Mouse (Mus musculus) hindbrain, embryonic 14.5 days (tissue): Measurements from ENCODE around the gene Atg101. TPM values are rescaled to one million over a fixed set of nuclear protein-coding genes. Genes with fewer than 3 reads are reported as not detected.

Source experiments
- ATAC-seq: fragments of 200-750 bp; cut with Nextera tagmentation; 2 replicates; pipeline ENCODE4 v1.8.0; 2017; ENCODE audit warnings: moderate number of reproducible peaks, mild to moderate bottlenecking, moderate TSS enrichment, moderate library complexity; ENCODE audit not compliant: low FRiP score
- DNase-seq: peaks from one replicate; pipeline ENCODE4 v3.0.0-alpha.2; 2015; ENCODE audit warnings: low spot score
- H3K27ac ChIP-seq: fragments of 300-500 bp; sonication (generic); 2 replicates; pipeline ENCODE4 v1.5.1; 2014; ENCODE audit warnings: mild to moderate bottlenecking, moderate library complexity
- H3K27me3 ChIP-seq: fragments of 300-500 bp; sonication (generic); 2 replicates; pipeline ENCODE4 v1.6.1; 2014; ENCODE audit warnings: mild to moderate bottlenecking, low read length, mixed read lengths; ENCODE audit not compliant: control insufficient read depth, insufficient read depth
- H3K36me3 ChIP-seq: fragments of 300-500 bp; sonication (generic); replicated peaks from 2 replicates; pipeline ENCODE4 v1.6.1; 2014; ENCODE audit not compliant: control insufficient read depth, insufficient read depth
- H3K4me1 ChIP-seq: fragments of 300-500 bp; sonication (generic); replicated peaks from 2 replicates; pipeline ENCODE4 v1.6.1; 2014; ENCODE audit warnings: antibody characterized with exemption, low read length, mixed read lengths; ENCODE audit not compliant: control insufficient read depth, insufficient read depth
- H3K4me2 ChIP-seq: fragments of 300-500 bp; sonication (generic); replicated peaks from 2 replicates; pipeline ENCODE4 v1.6.1; 2014; ENCODE audit warnings: mild to moderate bottlenecking, moderate library complexity
- H3K4me3 ChIP-seq: fragments of 300-500 bp; sonication (generic); replicated peaks from 2 replicates; pipeline ENCODE4 v1.5.1; 2014; ENCODE audit warnings: mild to moderate bottlenecking, low read length
- H3K9ac ChIP-seq: fragments of 300-500 bp; sonication (generic); 2 replicates; pipeline ENCODE4 v1.6.1; 2014
- H3K9me3 ChIP-seq: fragments of 300-500 bp; sonication (generic); 2 replicates; pipeline ENCODE4 v1.6.1; 2016; ENCODE audit warnings: low read length; ENCODE audit not compliant: control insufficient read depth
- WGBS: fragments of 180-500 bp; shearing (Covaris S2); extraction: QIAGEN DNeasy Blood & Tissue Kit; methylation state at CpG from one replicate; pipeline ENCODE4 v1.1.7; 2014; 5-methylcytosine and 5-hydroxymethylcytosine counted together
- polyA plus RNA-seq: library from polyadenylated mRNA; unstranded; fragments of >200 nt; fragmentation: Nextera tagmentation; extraction: Ambion mirVana; gene quantifications from 2 replicates; pipeline ENCODE4 v1.2.1, GENCODE M21; 2014

Gene Atg101
- polyA plus RNA-seq, 1 experiment from 2014 or later, result 66.3 TPM

DNA sequence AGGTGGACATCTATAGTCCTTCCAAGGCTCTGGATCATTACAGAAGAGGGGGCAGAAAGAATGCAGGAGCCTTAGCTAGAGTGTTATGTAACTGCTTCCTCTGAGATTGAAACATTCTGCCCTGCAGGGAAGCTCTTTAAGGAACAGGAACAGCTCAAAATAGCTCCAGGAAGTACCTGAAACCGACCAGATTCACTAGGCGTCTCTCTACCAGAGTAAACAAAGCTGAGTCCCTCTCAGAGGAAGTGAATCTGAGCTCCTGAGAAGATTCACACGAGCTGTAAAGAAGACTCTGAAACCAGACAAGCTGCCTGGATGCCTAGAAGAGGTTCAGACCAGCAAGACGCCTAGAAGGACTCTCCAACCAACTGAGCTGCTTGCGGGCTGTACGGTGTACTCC lies 31.5 kb upstream of the Atg101 start:
- ATAC-seq, result no peak
- H3K4me2 ChIP-seq, result no peak overlapping the region
- peaks cover 7% of the 10 kb centered on the region for H3K4me1 ChIP-seq
- H3K27ac ChIP-seq, result no peak overlapping the region
- 81% methylated on average over 6 of the region's 6 CpGs for WGBS
- no peaks in the 10 kb centered on the region for H3K36me3 ChIP-seq
- H3K9me3 ChIP-seq, result no peaks in the 10 kb centered on the region
- H3K4me3 ChIP-seq, result no peak overlapping the region
- no peak for DNase-seq
- no peaks in the 10 kb centered on the region for H3K27me3 ChIP-seq
- H3K9ac ChIP-seq, result no peak overlapping the region

DNA sequence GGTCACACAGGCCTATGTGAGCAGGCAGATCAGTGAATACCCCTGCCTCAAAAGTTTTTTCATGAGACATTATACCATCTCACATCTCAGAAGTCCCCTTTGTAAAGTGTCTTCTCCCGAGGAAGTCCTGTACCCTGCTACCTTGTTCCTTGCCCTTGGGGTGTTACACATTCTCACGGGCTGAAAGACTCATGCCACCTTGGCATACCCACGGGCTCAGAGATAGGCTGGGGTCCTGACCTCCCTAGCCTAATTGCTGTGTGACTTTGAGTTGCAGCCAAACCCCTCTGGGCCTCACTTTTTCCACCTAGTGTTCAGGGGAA lies 30.5 kb upstream of the Atg101 start:
- no peaks in the 10 kb centered on the region for H3K9me3 ChIP-seq
- peak overlapping the region; percentile 67 for H3K4me3 ChIP-seq
- peak overlapping the region; percentile 89 for H3K9ac ChIP-seq
- peak overlapping the region; percentile 62; the same call in 1 of the 2 replicates for H3K27ac ChIP-seq
- H3K27me3 ChIP-seq, result no peaks in the 10 kb centered on the region
- ATAC-seq (no peak), DNase-seq (no peak)
- no peaks in the 10 kb centered on the region for H3K36me3 ChIP-seq
- peak overlapping the region; percentile 85 for H3K4me2 ChIP-seq
- peaks cover 7% of the 10 kb centered on the region for H3K4me1 ChIP-seq
- WGBS, result 36% methylated on average over 3 of the region's 3 CpGs

DNA sequence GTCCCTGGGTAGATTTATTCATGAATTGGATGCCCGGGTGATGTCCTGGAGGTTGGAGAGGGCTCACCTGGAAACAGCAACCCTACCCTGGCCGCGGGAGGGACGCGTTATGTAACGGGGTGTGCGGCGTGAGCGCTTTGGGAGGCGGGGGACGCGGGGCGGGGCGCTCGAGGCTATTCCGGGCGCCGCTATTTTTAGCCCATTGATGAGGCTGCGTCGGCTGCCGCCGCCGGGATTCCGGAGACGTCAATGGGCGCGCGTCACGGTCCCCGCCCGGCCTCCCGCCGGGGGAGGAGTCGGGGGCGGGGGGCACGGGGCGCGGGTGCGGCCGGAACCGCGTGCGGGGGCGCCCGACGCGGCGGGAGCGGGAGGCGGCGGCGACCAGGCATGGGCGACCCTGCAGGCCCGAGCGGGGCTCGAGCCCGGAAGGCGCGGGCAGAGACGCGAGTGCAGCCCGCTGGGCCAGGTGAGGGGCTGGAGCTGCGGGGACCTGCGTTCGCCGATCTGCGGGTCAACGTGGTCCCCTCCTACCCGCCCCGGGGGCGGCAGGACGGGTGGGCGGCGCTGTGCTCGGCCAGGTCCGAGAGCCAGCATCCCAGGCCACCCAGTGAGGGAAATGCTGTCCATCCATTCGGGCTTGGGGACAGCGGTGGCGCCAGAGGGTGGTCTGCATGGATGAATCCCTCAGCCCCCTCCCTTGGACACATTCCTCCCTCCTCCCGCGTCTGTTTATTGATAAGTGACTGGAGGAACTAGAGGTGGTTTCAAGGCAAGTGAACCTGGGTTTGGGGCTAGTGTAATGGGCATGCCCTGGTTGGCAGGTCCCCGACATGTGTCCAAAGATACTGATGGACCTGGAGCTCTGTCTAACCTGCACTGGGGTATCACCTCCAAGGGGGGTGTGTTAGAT lies 29.9 kb upstream of the Atg101 start, which contains the start of gene Nr4a1:
TSS of gene Nr4a1 (plus strand) at position 384 of the 910 bp plus-strand sequence.
- ATAC-seq, result peak; percentile 49
- Histone ChIP-seq H3K27ac (peak within 1 kb of the TSS; percentile 62), H3K9ac (peak within 1 kb of the TSS; percentile 89), H3K4me3 (peak within 1 kb of the TSS; percentile 67), H3K36me3 (no peaks in the 10 kb centered on the region), H3K4me1 (peaks cover 7% of the 10 kb centered on the region), H3K9me3 (no peaks in the 10 kb centered on the region), H3K4me2 (peak within 1 kb of the TSS; percentile 85), H3K27me3 (no peaks in the 10 kb centered on the region)
- peak; percentile 63 for DNase-seq
- WGBS, result under 1% methylated on average over 73 of the region's 82 CpGs

DNA sequence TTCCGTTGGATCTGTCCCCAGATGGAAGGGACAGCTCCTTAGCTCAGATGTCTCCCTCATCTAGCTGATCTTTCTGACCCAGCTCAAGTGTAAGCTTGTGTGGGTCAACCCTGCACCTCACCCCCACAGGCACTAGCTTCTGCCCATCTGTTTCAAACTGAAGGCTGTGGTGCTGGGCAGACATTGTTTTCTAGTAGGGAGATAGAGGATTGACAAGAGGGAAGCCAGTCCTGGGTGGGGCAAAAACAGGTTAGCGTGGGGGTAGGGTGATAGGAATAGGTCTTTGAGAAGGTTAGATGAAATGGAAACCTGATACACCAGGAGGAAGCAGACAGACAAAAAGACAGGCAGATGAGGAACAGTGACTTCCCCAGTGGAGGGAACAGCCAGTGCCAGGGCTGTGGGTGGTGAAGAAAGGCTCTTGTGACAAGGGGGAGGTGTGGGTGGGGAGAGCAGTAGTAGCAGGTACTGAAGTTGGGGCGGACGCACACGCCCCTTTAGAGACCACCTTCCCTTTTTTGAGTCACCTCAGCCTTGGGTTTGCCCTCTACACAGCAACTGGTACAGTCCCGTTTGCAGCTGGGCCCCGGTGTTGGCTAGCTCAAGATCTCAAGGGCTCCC lies 28.1 kb upstream of the Atg101 start:
- Histone ChIP-seq H3K9ac (no peak overlapping the region), H3K4me3 (no peak overlapping the region), H3K36me3 (no peaks in the 10 kb centered on the region), H3K9me3 (no peaks in the 10 kb centered on the region), H3K4me1 (peaks cover 7% of the 10 kb centered on the region), H3K27ac (no peak overlapping the region), H3K27me3 (no peaks in the 10 kb centered on the region), H3K4me2 (no peak overlapping the region)
- no peak for ATAC-seq
- WGBS, result 94% methylated on average over 7 of the region's 7 CpGs
- no peak for DNase-seq

DNA sequence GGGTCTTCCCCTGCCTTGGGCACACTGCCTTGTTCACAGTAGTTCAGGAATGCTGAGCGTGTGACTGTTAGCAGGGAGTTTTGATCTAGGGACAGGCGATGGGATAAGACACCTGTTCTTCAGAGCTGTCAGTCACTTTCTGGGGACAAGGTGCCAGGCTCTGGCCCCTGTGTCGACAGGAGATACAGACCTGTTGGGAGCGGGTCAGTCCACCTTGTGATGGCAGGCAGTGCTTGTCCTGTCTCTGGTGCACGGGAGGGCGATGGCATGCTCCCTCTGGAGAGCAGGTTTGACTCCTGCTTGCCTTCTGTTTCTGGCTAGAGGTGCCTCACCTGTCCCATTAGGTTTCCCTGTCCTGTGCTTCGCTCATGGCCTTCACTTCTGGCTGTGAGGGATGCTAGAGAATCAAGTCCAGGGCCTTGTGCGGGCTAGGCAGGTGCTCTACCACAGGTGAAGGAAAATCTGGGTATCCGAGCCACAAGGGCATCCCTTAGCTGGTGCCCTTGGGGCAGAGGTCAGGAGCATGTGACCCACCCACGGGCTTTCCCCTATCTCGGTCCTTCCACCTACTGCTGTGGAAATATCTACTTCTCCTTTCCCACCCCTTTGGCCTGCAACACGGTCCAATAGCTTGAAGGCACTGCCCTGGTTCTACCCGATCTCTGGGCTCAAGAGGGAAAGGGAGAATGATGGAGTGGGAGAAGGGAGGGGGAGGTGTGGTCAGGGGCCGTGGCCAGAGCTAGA lies 27.4 kb upstream of the Atg101 start:
- H3K4me1 ChIP-seq, result peaks cover 7% of the 10 kb centered on the region
- H3K27ac ChIP-seq, result no peak overlapping the region
- no peaks in the 10 kb centered on the region for H3K9me3 ChIP-seq
- 78% methylated on average over 14 of the region's 14 CpGs for WGBS
- H3K36me3 ChIP-seq, result no peaks in the 10 kb centered on the region
- DNase-seq (no peak), ATAC-seq (no peak)
- no peak overlapping the region for H3K9ac ChIP-seq
- H3K4me3 ChIP-seq, result no peak overlapping the region
- H3K27me3 ChIP-seq, result no peaks in the 10 kb centered on the region
- H3K4me2 ChIP-seq, result no peak overlapping the region

DNA sequence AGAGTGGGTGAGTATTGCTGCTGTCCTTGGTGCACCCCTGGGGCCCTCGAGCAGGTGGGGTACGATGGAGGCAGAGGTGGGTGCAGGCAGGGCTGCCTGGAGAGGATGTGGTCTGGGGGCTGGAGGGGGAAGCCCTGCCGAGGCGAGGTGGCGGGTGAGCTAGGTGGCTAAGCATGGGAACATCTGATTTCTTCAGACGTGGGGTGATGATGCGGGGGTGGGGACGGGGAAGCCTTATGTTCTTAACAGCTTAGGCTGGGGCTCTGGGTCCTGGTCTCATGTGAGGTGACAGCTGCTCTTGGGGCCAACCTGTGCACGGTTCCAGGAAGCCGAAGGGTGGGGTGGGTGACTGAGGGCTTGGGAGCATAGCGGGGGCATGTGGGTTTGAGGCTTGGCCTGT lies 25.7 kb upstream of the Atg101 start:
- no peak for DNase-seq
- Histone ChIP-seq H3K36me3 (no peaks in the 10 kb centered on the region), H3K4me3 (no peak overlapping the region), H3K27ac (no peak overlapping the region), H3K4me2 (no peak overlapping the region), H3K27me3 (no peaks in the 10 kb centered on the region), H3K9ac (no peak overlapping the region), H3K9me3 (no peaks in the 10 kb centered on the region), H3K4me1 (peaks cover 7% of the 10 kb centered on the region)
- WGBS, result 88% methylated on average over 11 of the region's 11 CpGs
- ATAC-seq, result no peak

DNA sequence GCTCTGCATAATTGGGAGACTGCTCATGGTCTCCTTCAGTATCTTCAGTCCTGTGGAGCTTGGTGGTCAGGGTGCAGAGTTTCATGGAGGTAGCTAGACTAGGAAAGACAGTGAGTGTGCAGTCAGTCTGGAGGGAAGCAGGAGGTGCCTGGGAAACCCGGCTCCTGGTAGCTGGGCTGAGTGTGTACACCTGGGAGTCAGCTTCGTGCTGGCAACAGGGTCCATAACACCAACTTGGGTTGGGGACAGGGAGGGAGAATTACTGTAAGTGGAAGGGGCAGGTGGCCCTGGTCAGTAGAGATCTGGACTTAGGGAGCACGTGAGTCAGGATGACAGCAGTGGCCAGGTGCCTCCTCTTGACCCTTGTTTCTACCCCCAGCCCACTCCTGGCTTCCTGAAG lies 24.1 kb upstream of the Atg101 start:
- Histone ChIP-seq H3K9me3 (no peaks in the 10 kb centered on the region), H3K27ac (no peak overlapping the region)
- no peak for ATAC-seq

DNA sequence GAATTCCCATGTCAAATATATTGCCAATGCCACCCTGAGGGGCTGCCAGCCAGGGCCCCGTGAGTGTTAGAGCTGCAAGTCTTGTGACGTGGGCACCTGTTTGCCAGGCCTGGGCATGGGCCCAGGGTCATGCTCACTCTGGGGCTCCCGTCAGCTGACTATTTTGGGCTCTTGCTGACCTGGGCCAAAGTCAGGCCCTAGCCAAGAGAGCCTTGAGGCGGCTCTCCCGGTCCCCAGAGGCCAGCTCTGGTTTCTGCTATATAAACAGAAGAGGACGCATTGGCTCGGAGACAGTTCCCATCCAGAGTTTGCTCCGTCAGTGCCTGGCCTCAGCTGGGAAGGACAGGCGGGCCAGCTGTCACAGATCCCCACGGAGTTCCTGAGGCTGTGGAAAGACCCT lies 23.7 kb upstream of the Atg101 start:
- no peaks in the 10 kb centered on the region for H3K9me3 ChIP-seq
- H3K4me3 ChIP-seq, result no peak overlapping the region
- 63% methylated on average over 10 of the region's 10 CpGs for WGBS
- no peak for DNase-seq
- 0 out of 2 replicates have a peak, but pooled peaks cover under 1% of the 10 kb centered on the region for H3K4me1 ChIP-seq
- H3K27ac ChIP-seq, result no peak overlapping the region
- H3K9ac ChIP-seq, result no peak overlapping the region
- no peaks in the 10 kb centered on the region for H3K36me3 ChIP-seq
- ATAC-seq, result no peak
- peaks cover 2% of the 10 kb centered on the region for H3K27me3 ChIP-seq
- H3K4me2 ChIP-seq, result no peak overlapping the region

More for the DNA sequence above, 24.1 kb upstream of the Atg101 start:
- Histone ChIP-seq H3K4me1 (peaks cover under 1% of the 10 kb centered on the region), H3K9ac (no peak overlapping the region), H3K4me3 (no peak overlapping the region), H3K36me3 (no peaks in the 10 kb centered on the region), H3K4me2 (no peak overlapping the region), H3K27me3 (no peaks in the 10 kb centered on the region; the same call in 1 of the 2 replicates)
- DNase-seq, result no peak
- 85% methylated on average over 3 of the region's 3 CpGs for WGBS
